ENCODE assay signal across 17 mouse cellular contexts in genomic region chr1:88305018-88305795, GRCm38 (mm10). TPM values are rescaled to one million over a fixed set of nuclear protein-coding genes. Genes with fewer than 3 reads are reported as not detected.
DNase-seq lines count a peak whose midpoint lies in the region; ATAC-seq and TF ChIP-seq lines count a peak whose summit lies in the region.
"Had no signal": no experiment of that assay in that cellular context is flagged by ENCODE, and none has a peak within 500 bp of the region (broad histone marks: within the 10 kb centered on the region; RNA-seq: fewer than 3 reads in every experiment).

No protein-coding gene starts in this region.

- no peaks in the 10 kb centered on the region for H3K27me3 ChIP-seq in lung, postnatal 0 days (replicated peaks; ENCODE audit: insufficient read depth, low read length)
- H3K27me3 ChIP-seq in stomach, embryonic 15.5 days (replicated peaks) = no peaks in the 10 kb centered on the region

- no peak overlapping the region for H3K4me2 ChIP-seq in lung, postnatal 0 days (replicated peaks; ENCODE audit: low read depth, low read length)
- no peak overlapping the region for H3K4me2 ChIP-seq in stomach, embryonic 15.5 days

- no peaks in the 10 kb centered on the region for H3K36me3 ChIP-seq in lung, postnatal 0 days (ENCODE audit: insufficient read depth, low read length)
- H3K36me3 ChIP-seq in stomach, embryonic 15.5 days = no peaks in the 10 kb centered on the region
- H3K36me3 ChIP-seq: G1E had no signal

- no peak for TF ChIP-seq CTCF in lung, postnatal 0 days (IDR thresholded peaks at IDR 0.05)

- DNase-seq in embryo, embryonic 10.5 days (ENCODE audit: low spot score) = peak; percentile 1
- no peak for DNase-seq in embryo, embryonic 10 days (ENCODE audit: low spot score)
- DNase-seq in lung, postnatal 25 days (ENCODE audit: low spot score) = peak; percentile 2
- DNase-seq in lung, postnatal 0 days (ENCODE audit: low spot score) = no peak
- peak; percentile 5 for DNase-seq in induced T-regulatory cell, adult 2 months (ENCODE audit: low read depth)
- DNase-seq in lung, postnatal 10 days = no peak
- no peak for DNase-seq in layer of hippocampus, adult 9-10 months (ENCODE audit: low spot score)
- DNase-seq: cerebellum, adult 11-12 months; kidney, postnatal 14 days; lung, adult 18-20 months; thymus, postnatal 25 days had no signal

- H3K9me3 ChIP-seq in lung, postnatal 0 days (ENCODE audit: low read length) = peaks cover 32% of the 10 kb centered on the region
- H3K9me3 ChIP-seq in stomach, embryonic 15.5 days = no peaks in the 10 kb centered on the region; the same call in 1 of the 2 replicates
- H3K9me3 ChIP-seq: G1E had no signal

- no peak overlapping the region for H3K4me3 ChIP-seq in lung, postnatal 0 days (ENCODE audit: low read depth, low read length)
- H3K4me3 ChIP-seq in stomach, embryonic 15.5 days (replicated peaks) = no peak overlapping the region

- H3K27ac ChIP-seq in lung, postnatal 0 days (ENCODE audit: low read length) = no peak overlapping the region
- H3K27ac ChIP-seq in stomach, embryonic 15.5 days = no peak overlapping the region
- H3K27ac ChIP-seq: hindbrain, postnatal 0 days had no signal

- WGBS in lung, postnatal 0 days = 38% methylated on average over 6 of the region's 6 CpGs
- WGBS in stomach, embryonic 15.5 days = 39% methylated on average over 6 of the region's 6 CpGs

- no peak for ATAC-seq in lung, postnatal 0 days
- ATAC-seq in stomach, embryonic 15.5 days (ENCODE audit: insufficient read depth, low FRiP score, low read depth) = 0 out of 2 replicates have a peak, but pooled peaks have one; percentile 25
- ATAC-seq: activated CD4-positive, CD25-positive, alpha-beta regulatory T cell, adult 4 months; hindbrain, postnatal 0 days had no signal

- H3K4me1 ChIP-seq in lung, postnatal 0 days (ENCODE audit: insufficient read depth, low read depth, low read length) = no peaks in the 10 kb centered on the region
- no peaks in the 10 kb centered on the region for H3K4me1 ChIP-seq in stomach, embryonic 15.5 days

- H3K9ac ChIP-seq in lung, postnatal 0 days (replicated peaks; ENCODE audit: low read depth) = no peak overlapping the region
- no peak overlapping the region for H3K9ac ChIP-seq in stomach, embryonic 15.5 days

- no peak for TF ChIP-seq EP300 in lung, postnatal 0 days (IDR thresholded peaks at IDR 0.05)

RNA-seq across cellular contexts. Expression of gene Trpm8, which starts 27.7 kb away (rescaled TPM):
- polyA plus RNA-seq in lung, postnatal 0 days (2015; fragmentation: Nextera tagmentation; extraction: Ambion mirVana) = 0.05 TPM in 1 of 2 replicates, not detected in the other
- not detected in 2 replicates for polyA plus RNA-seq in stomach, embryonic 15.5 days (2015; fragmentation: Nextera tagmentation; extraction: Ambion mirVana)
- polyA plus RNA-seq: activated CD4-positive, CD25-positive, alpha-beta regulatory T cell, adult 4 months; embryonic facial prominence, embryonic 11.5 days; G1E; heart, postnatal 0 days had no signal

RNA-seq across cellular contexts. Expression of gene Hjurp, which starts 27.8 kb away (rescaled TPM):
- 21.9 and 26.0 TPM in 2 replicates for polyA plus RNA-seq in lung, postnatal 0 days (2015; fragmentation: Nextera tagmentation; extraction: Ambion mirVana)
- polyA plus RNA-seq in stomach, embryonic 15.5 days (2015; fragmentation: Nextera tagmentation; extraction: Ambion mirVana) = 162 and 176 TPM in 2 replicates

Comparison
In these comparisons a context has a peak if more than half of its experiments do, and no peak if none do; other contexts are left out.
1. DNase-seq: peak in embryo, embryonic 10.5 days (single experiment), lung, postnatal 25 days (single experiment) and induced T-regulatory cell, adult 2 months (single experiment); none in embryo, embryonic 10 days (single experiment), lung, postnatal 0 days (single experiment), lung, postnatal 10 days (single experiment) and layer of hippocampus, adult 9-10 months (single experiment).